Mouse (Mus musculus) adrenal gland, postnatal 4 days (tissue): ENCODE measurements around the gene Mak. TPM values are rescaled to one million over a fixed set of nuclear protein-coding genes. Genes with fewer than 3 reads are reported as not detected.
A peak's percentile ranks its signal among the peaks of the same experiment; 100 is the strongest.

Source experiments
- DNase-seq, 2 experiments: peaks; one replicate each; pipeline ENCODE4 v3.0.0; 2021 to 2022; ENCODE audit warnings: low spot score in 2 of 2, mixed read lengths in 2 of 2
- total RNA-seq, 2 experiments: library from RNA; stranded (reverse); gene quantifications; 2 replicates each; pipeline ENCODE4 v1.2.3; 2021

Gene Mak
- total RNA-seq, 2 experiments from 2014 or later, result 0.25 TPM; not detected in 1

DNA sequence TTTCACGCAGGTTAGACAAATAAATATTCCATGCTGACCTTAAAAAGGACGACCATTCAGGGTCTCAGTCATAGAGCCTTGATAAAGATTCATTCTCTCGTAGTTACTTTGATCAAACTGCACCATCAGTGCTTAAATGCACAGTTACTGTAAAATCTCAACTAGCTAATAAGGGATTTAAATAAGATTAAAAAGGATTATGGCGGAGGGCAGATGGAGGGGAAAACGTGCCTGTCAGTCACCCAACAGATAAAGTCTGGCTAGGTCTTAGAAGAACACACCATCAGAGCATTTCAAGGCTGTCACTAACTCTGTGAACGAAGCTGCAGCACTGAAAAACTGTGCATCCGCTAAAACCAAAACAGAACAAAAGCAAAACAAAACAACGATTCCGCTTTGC is 1.6 kb downstream of the Mak start:
- DNase-seq, result no peak

DNA sequence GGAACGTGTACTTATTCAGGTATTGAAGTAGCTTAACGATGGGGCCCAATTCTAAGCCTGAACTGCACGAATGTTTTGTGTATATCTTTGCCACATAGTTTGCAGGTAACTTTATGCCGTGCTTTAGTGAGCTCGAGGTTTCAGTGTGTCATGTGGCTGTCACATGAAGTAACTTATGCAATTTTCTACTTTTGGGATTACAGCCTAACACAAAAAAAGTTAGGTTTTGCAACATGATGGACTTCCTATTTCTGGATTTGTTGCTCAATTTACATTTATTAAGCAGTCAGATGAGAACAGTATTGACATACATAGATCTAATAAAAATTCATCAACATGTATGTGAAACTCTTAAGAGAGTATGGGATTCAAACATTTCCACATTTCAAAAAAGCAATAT is 5.7 kb downstream of the Mak start:
- no peak for DNase-seq

DNA sequence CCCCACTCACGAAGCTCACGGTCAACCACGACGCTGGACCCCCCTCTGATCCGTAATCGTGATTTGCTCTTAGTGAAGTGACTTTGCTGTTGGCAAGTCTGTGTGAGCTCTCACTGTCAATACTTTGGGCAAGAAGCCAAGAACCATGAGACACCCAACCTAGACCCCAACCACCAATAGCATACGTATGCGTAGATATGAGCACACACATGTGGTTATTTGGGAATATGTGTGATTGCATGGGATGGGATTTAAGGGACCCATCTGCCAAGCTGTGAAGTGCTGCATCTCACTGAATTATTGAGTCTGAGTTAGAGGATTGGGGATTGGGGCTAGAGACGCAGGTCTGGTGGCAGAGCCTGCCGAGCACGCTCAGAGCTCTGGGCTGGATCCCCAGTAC is 7.9 kb downstream of the Mak start:
- no peak for DNase-seq

DNA sequence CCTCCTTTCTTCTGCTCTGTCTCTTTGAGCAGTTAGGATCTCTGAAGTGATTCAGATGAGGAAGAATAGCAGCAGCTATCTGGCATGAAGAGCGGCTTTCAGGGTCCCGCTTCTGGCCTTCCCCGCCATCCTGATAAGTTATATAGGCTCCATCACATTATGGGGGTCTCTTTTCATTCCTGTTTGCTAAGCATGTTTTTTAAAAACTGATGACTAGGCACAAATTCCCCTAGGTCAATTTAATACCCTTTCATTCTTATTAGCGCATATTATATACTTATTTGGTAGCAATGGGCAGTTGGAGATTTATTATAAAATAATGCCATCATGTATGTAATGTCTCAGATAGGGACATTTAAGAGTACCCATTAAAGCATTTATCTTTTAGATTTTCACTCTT is 11.9 kb downstream of the Mak start:
- DNase-seq, result no peak

DNA sequence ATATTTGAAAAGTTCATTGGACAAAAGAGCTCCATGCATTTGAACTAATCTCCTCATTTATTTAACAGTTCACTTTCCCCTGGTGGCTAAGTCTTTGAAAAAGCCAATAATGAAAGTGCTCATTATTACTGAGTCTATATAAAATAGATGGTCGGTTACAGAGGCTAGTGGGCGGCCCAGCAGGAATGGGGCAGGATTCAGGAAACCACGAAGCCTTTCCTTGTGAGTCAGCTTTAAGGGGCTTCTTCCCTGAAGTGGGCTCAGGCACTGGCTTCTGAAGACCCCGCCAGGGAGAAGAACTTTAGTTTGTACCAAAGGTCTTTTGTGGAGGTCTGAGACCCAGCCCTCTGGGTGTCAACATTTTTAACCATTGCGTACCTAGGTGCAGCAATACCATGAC is 27.5 kb downstream of the Mak start:
- no peak for DNase-seq

DNA sequence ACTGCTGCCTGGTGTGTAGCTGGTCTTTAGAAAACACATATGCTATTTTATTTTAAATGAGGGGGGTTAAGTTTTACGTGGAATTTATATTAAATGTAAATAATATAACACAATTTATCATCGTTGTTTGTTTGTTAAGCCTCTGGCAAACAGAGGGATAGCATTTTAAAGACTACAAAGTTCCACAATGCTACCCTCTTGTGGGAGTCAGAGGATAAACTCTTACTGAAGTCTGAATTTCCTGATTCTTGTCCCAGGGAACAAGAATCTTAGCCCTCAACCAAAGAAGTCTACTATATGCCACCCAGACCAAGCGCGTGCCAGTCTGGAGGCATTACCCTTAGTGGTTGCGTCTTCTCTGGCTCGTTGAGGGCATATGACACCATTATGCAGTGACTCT is 32.2 kb downstream of the Mak start:
- no peak for DNase-seq

DNA sequence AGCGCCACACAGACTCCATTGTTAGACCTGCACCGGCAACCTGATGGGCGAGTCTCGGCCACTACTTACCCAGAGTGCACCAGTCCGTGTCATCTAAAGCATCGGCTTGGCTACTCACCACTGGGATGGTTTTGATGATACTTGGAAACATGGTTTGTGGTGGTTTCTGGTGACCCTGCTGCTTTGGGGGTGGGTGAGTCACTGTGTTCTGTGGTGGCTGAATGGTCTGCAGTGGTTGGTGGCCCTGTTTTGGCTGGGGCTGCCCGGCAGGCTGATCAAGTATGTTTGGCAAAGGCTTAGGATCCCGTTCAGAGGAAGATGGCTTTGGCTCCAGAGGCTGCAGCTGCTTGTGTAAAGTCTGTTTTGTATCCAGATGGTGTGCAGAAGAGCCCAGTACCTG is 33.6 kb downstream of the Mak start:
- DNase-seq, result no peak

DNA sequence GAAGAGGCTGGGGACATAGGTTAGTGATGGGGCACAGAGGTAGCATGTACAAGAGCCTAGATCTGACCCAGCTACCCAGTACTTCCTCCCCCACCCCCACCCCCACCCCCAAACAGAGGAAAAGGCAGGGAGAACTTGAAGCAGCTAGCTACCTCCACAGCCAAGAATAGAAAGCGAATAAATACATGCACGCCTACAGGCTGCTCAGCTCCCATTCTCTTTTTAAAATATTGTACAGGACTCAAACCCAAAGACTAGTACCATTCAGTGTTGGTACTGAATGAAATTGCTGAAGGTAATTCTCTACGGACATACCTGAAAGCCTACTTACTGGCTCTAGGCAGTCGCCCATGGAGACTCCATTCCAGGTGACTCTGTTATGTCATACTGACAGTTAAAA is 37.0 kb downstream of the Mak start:
- no peak for DNase-seq

DNA sequence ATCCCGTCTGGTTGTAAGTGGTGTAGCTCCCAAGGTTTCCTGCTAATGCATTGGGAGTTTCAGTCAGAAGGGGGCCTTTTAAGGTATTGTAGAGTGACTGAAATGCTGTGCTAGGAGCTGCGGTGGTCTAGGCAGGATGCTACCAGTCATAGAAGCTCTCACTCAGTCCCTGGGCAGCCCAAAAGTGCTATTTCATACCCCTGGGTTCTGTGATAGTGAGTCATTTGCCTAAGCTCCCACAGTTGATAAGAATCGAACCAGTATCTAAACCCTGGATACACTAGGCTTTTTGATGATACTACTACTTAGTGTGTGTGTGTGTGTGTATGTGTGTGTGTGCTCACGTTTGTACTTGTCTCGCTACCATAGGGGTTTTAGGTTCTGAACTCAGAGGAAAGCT is 49.4 kb downstream of the Mak start:
- no peak for DNase-seq

DNA sequence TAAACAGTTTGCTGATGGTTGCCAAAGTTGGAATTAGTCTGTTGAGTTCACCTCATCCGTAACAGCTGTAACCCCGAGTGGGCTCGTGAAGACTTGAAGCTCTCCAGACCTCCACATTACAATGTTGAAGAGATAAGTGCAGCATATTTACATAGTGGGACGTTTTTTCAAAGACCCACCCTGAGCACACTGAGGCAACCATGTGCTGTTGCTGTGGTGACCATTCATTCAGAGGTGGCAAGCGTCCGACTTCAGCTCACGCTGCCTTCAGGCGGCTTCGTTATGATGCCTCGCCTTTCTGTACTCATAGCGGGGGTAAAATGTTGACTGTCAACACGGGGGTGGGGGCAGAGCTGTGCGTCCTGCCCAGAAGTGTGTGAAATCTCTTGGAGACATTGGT is 57.4 kb downstream of the Mak start:
- no peak for DNase-seq

DNA sequence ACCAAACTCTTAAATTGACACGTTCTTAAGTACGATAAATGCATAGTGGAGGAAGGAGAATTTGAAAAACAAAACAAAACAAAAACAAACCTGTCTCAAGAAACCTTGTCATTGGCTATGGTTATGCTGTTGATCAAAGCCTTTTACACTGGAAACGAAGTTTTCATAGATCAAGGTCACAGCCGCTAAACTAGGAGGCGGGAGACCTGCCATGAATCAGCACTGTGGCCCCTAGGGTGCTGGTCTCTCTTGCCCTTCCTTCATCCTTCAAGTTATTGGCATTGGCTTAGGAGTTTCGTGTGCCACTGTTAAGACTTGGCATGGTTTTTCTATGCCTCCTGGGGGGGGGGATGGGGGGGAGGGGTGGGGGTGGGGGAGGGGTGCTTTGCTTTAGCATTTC is 57.9 kb downstream of the Mak start:
- DNase-seq, result no peak

DNA sequence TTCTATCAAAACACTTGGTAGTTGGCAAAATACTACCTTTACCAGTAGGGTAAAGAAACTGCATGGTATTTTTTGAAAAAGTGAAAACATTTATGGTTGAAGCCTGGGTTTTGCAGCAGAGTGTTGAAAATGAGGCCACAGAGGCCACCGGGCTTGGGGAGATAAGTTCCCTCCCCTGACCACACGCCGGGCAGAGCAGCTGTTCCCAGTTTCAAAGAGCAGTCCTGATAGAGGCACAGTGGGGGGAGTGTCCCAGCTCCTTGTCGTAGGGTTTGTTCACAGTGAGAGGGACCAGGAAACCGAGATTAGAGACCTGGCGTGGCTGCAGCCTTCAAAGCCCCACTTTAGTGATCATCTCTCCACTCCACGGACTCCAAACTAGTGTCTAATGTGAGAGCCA is 59.0 kb downstream of the Mak start:
- no peak for DNase-seq

DNA sequence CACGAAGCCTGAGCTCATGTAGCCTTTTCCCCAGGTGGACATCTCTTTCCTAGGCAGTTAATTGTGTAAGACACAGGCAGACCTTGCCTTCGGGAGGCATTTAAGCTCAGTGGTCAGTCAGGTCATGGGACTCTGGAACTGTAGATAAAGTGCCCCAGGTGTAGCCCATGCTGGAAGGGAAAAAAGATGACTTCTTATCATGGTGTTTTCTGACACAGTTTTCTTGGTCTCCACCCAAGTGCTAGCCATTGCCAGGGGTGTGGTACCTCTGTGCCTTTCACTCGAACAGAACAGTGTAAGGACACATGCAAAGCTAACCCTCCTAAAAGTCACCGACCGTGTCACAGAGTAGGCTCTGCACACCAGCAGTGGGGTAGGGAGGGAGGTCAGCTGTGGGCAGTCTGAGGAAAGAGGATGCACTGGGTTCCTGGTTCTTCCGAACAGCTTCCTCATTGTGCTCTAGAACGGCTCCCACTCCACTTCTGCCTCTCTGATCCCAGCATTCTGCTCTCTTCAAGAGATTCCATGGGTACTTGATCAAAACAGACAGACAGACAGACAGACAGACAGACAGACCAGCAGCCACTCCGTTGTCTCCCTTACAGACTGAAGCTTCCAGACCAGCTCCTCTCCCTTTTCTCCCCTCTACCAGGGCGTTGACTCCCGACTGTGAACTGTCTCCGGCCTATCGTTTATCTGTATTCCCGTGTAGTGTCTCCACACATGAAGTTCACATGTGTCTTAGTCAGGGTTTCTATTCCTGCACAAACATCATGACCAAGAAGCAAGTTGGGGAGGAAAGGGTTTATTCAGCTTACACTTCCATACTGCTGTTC is 60.5 kb downstream of the Mak start:
- DNase-seq, result no peak

DNA sequence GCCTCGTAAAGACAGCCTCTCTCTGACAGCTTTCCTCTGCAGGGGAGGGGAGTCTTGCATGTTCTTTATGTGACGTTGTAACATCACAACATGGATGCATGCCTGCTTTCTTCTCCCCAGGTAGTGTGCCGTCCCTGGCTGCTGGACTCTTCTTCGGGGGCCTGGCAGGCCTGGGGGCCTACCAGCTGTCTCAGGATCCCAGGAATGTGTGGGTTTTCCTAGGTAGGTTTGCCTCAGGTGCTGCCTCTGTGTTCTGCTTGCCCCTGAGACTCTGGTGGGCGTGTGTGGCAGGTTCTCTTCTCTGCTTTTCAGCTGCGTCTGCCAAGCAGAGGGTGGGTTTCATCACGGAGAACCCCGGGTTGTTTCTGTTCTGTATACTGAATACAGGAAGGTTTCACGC is 61.3 kb downstream of the Mak start:
- DNase-seq, result no peak

DNA sequence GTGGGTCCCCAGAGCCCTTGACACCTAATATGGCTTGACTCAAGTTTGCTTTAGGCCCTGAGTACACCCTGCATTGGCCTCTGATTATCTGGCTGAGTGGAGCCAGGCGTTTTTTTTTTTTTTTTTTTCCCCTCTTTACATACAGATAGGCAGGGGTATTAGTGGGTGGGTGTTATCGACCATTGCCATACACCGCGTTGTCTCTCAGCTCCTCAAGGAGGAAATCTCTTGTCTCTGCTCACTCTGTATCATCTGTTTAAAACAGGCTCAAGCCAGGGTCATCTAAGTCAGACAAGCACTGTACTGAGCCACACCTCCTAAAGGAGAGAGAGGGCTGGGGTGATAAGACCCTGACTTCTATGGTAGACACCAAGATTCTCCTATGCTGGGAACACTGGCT is 61.7 kb downstream of the Mak start:
- no peak for DNase-seq

DNA sequence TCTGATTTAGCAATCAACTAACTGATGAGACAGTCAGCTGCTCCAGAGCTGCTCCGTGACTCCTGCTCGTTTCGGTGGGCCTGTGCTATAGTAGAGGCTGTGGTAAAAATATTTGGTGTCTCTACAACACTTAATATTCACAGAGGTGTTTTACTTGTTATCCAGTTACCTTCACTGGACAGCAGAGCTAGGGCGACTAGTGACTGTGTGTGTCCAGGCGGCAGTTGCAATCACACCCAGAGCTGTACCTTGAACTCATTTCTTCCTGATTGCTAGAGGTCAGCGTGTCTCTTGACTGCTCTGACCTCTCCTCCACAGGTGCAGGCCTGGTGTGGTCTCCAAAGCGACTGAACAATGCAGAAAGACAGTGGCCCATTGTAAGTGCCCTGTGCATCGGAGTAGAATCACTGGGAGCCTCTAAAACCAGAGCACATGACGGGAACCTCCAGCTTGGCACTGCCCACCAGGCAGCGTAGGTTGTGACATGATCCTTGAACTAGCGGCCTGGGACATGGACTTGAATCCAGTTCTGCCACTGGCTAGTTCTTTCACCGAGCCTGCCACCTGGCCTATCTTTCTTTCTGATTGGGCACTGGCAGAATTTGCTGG is 62.6 kb downstream of the Mak start:
- no peak for DNase-seq

DNA sequence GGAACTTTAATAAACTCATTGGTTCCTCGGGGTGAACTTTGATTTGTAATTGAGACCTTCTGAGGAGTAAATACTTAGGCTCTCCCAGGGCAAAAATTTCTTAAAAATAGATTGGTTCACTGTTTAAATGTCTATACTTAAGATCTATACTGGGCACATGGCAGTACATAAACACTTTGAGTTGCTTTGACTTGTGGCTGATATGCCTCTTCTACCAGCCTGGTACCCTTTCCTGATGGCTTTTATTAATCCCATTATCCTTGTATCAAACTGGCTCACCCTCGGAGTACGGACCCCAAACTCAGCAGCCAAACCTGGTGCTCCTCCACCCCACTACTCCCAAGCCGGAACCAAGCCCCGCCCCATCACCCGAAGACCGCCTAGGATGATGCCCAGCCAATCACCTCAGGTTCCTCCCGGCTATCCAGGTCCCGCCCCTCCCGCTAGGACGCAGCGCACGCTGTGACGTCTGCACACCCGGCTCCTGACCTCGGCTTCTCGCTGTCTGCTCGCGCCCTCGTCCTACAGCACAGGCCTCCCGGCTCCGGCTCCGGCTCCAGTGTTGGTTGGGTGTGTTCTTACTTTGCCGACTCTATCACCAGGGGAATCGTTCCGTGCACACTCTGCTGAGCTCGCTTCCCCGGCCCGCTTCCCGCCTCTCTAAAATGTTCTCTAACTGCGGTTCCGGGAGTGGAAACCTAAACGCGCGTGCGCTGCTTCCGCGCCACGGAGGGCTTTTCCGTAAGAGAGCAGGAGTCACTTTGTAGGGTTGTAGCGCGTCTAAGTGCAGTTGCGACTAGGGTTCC is 63.5 kb downstream of the Mak start, which contains the start of gene Tmem14c:
Tmem14c (plus strand) TSS at position 464 of the 806 bp plus-strand sequence.
- peak; percentile 83 to 89 for DNase-seq

DNA sequence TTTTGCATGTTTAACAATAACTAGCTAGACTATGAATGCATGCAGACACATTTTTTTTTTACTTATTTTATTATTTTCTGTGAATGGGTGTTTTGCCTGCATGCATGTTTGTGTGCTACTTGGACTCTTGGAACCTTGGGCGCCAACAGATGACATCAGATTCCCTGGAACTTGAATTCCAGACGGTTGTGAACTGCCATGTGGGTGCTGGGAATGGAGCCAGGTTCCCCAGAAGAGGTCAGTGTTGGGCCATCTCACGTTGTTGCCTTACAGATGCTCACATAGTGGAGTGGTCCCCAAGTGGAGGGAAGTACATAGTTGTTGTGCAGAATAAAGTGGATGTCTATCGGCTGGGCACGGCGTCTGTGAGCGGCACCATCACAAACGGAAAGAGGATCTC is 70.6 kb downstream of the Mak start:
- no peak for DNase-seq

DNA sequence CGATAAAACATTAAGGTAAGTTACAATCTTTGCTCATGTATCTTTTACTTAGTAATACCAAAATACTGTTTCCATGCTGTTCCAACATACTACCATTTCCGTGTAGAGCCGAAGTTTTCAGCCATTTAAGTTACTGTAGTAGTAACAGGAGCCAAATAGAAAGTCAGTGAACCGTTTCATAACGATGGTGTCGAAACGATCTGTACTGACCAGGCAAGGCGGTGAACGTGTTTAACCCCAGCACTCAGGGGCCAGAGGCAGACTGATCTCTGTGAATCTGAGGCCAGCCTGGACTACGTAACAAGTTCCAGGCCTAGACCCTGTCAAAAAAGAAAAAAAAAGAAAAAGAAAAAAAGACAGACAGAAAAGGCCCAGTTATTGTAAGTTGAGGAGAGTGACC is 71.2 kb downstream of the Mak start:
- DNase-seq, result no peak

DNA sequence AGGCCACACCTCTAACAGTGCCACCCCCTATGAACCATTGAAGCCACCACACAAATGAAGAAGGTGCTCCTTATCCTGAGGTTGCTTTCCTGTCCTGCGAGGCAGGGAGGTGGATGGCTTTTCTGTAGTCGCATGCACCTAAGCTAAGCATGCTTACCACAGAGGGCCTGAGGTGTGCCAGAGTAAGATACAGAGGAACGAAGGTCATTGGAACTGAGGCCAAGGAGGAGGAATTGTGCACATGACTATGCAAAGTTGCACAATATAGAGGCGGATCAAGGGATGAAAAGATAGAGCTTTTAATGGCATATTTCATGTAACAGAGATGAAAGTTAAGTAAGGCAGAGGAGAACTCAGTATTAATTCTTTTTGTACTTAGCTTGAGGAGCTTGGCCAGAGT is 73.3 kb downstream of the Mak start:
- DNase-seq, result no peak

DNA sequence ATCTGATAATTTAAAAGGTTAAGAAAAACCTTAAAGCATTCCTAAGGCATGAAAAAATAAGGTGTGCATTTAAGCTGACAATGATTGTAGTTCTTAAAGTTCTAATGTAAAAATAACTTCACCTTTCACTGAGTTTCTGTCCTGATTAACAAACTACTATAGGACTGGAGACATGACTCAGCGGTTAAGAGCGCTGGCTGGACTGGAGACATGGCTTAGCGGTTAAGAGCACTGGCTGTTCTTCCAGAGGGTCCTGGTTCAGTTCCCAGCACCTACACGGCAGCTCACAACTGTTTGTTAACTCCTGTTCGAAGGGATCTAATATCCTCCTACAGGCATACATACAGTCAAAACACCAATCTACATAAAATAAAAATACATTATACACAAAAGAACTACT is 77.5 kb downstream of the Mak start:
- no peak for DNase-seq
